Mouse (Mus musculus): ENCODE measurements at regions not wholly inside any gene's neighbourhood (a gene's known extent, or its start where the extent isn't known, plus 50 kb on each side); places are given as distances from the start of the nearest gene placed in this dataset.

DNA sequence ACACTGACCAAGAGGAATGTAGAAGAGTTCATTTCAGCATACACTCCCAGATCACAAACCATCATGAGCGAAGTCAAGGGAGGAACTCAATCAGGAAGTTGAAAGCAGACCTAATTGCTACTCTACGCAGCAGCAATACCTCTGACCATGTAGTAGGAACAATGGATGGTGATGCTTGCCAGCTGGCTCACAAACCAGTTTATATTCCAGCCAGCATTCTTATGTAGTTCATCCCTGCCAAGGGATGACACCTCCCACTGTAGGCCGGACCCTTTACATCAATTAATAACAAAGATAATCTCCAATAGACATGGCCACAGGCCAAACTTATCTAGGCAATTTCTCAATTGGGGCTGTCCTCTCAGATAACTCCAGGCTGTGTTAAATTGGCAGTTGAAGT, 115.1 kb downstream of the Actbl2 start:
- H3K27me3 ChIP-seq (ENCODE audit: control insufficient read depth, insufficient read depth, low read length): no peaks in the 10 kb centered on the region
- 91% methylated on average over 3 of the region's 3 CpGs for WGBS
- ATAC-seq (ENCODE audit: low FRiP score) (no peak), DNase-seq (ENCODE audit: low spot score) (no peak)
- no peak overlapping the region for H3K4me3 ChIP-seq (ENCODE audit: low read depth, low read length)
- H3K4me1 ChIP-seq (replicated peaks; ENCODE audit: control insufficient read depth, insufficient read depth, low read length): no peaks in the 10 kb centered on the region
- H3K27ac ChIP-seq (ENCODE audit: low read depth, low read length): no peak overlapping the region
- no peak overlapping the region for H3K4me2 ChIP-seq (replicated peaks; ENCODE audit: low read depth, low read length)
- H3K9me3 ChIP-seq (ENCODE audit: control insufficient read depth, low read length): no peaks in the 10 kb centered on the region
- H3K9ac ChIP-seq (ENCODE audit: low read depth, low read length): no peak overlapping the region
- H3K36me3 ChIP-seq (ENCODE audit: control insufficient read depth, insufficient read depth, low read length): no peaks in the 10 kb centered on the region

- no peak overlapping the region for H3K27ac ChIP-seq (ENCODE audit: low read depth, low read length)
- no peak overlapping the region for H3K4me2 ChIP-seq (replicated peaks; ENCODE audit: low read depth, low read length)
- WGBS: 76% methylated on average over 6 of the region's 6 CpGs
- no peak overlapping the region for H3K9ac ChIP-seq (ENCODE audit: low read depth, low read length)
- no peaks in the 10 kb centered on the region for H3K36me3 ChIP-seq (ENCODE audit: control insufficient read depth, insufficient read depth, low read length)
- H3K4me1 ChIP-seq (replicated peaks; ENCODE audit: control insufficient read depth, insufficient read depth, low read length): no peaks in the 10 kb centered on the region
- DNase-seq (ENCODE audit: low spot score): no peak
- H3K9me3 ChIP-seq (ENCODE audit: control insufficient read depth, low read length): no peaks in the 10 kb centered on the region
- no peaks in the 10 kb centered on the region for H3K27me3 ChIP-seq (ENCODE audit: control insufficient read depth, insufficient read depth, low read length)
- ATAC-seq (ENCODE audit: low FRiP score): no peak
- no peak overlapping the region for H3K4me3 ChIP-seq (ENCODE audit: low read depth, low read length)
Observed at GRCm38 (mm10) chr13:111373281-111373680, 116.6 kb downstream of the Gpbp1 start.

DNA sequence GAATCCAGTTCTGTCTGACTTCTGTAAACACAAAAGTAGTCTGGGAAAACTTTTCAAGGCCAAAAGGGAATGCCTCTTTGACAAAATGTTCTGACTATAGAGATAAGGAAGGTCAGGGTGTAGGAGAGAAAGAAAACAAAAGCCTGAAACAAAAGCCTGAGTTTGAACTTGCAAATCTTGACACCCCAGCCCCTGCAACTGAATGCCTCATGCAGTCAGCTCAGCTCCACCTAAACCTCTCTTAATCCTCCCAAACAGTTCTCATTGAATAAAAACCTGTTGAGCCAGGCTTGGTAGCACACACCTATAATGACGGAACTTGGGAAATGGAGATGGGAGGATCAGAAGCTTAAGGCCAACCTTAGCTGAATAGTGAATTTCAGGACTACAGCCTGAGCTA, 116.1 kb downstream of the Gpbp1 start:
- no peak overlapping the region for H3K4me3 ChIP-seq (ENCODE audit: low read depth, low read length)
- no peak overlapping the region for H3K27ac ChIP-seq (ENCODE audit: low read depth, low read length)
- WGBS: 55% methylated on average over 1 of the region's 1 CpGs
- H3K36me3 ChIP-seq (ENCODE audit: control insufficient read depth, insufficient read depth, low read length): no peaks in the 10 kb centered on the region
- H3K9me3 ChIP-seq (ENCODE audit: control insufficient read depth, low read length): no peaks in the 10 kb centered on the region
- no peaks in the 10 kb centered on the region for H3K4me1 ChIP-seq (replicated peaks; ENCODE audit: control insufficient read depth, insufficient read depth, low read length)
- no peaks in the 10 kb centered on the region for H3K27me3 ChIP-seq (ENCODE audit: control insufficient read depth, insufficient read depth, low read length)
- ATAC-seq (ENCODE audit: low FRiP score): no peak
- no peak for DNase-seq (ENCODE audit: low spot score)
- no peak overlapping the region for H3K4me2 ChIP-seq (replicated peaks; ENCODE audit: low read depth, low read length)
- no peak overlapping the region for H3K9ac ChIP-seq (ENCODE audit: low read depth, low read length)

Data from hindbrain, embryonic 11.5 days (tissue).